Mouse (Mus musculus) E14TG2a.4 (cell line): ENCODE measurements around the gene Gm49388.
A peak's percentile ranks its signal among the peaks of the same experiment; 100 is the strongest.

Experiments used
- CTCF ChIP-seq: conservative IDR thresholded peaks from 2 replicates; pipeline ENCODE4 v1.5.1; 2014; ENCODE audit warnings: low read length
- NANOG ChIP-seq: IDR thresholded peaks from 2 replicates; pipeline ENCODE4 v1.6.1; 2014; ENCODE audit warnings: borderline replicate concordance, low read length, mixed read lengths
- POU5F1 ChIP-seq: IDR thresholded peaks from 2 replicates; pipeline ENCODE4 v1.6.1; 2014; ENCODE audit warnings: low read length, borderline replicate concordance

- TF ChIP-seq CTCF: peak; percentile 49
- no peak for TF ChIP-seq POU5F1
- no peak for TF ChIP-seq NANOG
These were observed 40.9 kb upstream of the Gm49388 start, which contains the start of gene Fbxl19 for GRCm38 (mm10) chr7:127744366-127745045.
